In the genomic region with DNA sequence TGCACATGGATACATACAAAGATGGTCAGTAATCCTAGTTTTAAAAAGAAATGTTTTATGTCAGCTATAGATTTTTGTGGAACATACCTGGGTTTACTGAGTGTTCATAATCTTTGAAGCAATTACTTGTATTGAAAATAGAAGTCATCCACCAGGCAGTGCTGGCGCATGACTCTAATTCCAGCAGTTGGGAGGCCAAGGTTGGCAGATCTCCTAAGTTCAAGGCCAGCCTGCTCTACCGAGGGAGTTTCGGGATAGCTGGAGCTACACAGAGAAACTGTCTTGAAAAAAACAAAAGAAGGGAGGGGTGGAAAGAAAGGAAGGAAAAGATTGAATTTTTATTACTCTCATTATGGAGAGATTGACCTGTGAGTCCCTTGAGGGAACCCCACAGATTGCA, we compare ENCODE assay signal across 24 mouse cellular contexts. TPM values are rescaled to one million over a fixed set of nuclear protein-coding genes. Genes with fewer than 3 reads are reported as not detected.
DNase-seq lines count a peak whose midpoint lies in the region; ATAC-seq and TF ChIP-seq lines count a peak whose summit lies in the region.
"Had no signal": no experiment of that assay in that cellular context is flagged by ENCODE, and none has a peak within 500 bp of the region (broad histone marks: within the 10 kb centered on the region; RNA-seq: fewer than 3 reads in every experiment).

No protein-coding gene starts in this region.

- H3K36me3 ChIP-seq in intestine, postnatal 0 days (ENCODE audit: control insufficient read depth, insufficient read depth), result peaks cover 21% of the 10 kb centered on the region
- peaks cover 12% of the 10 kb centered on the region for H3K36me3 ChIP-seq in intestine, embryonic 15.5 days
- peaks cover 17% of the 10 kb centered on the region for H3K36me3 ChIP-seq in small intestine, adult 2 months (ENCODE audit: control insufficient read depth, insufficient read depth, low read length)

- no peak overlapping the region for H3K4me2 ChIP-seq in intestine, postnatal 0 days (replicated peaks; ENCODE audit: low read depth)
- no peak overlapping the region for H3K4me2 ChIP-seq in intestine, embryonic 15.5 days (replicated peaks)
- H3K4me2 ChIP-seq: forebrain, embryonic 13.5 days; heart, embryonic 13.5 days; hindbrain, embryonic 14.5 days had no signal

- 0 out of 2 replicates have a peak, but pooled peaks cover 4% of the 10 kb centered on the region for H3K9me3 ChIP-seq in intestine, postnatal 0 days (ENCODE audit: control insufficient read depth)
- H3K9me3 ChIP-seq in intestine, embryonic 15.5 days, result 0 out of 2 replicates have a peak, but pooled peaks cover 4% of the 10 kb centered on the region
- H3K9me3 ChIP-seq: forebrain, embryonic 13.5 days; G1E had no signal

- H3K9ac ChIP-seq in intestine, postnatal 0 days (ENCODE audit: low read depth, low read length), result no peak overlapping the region
- no peak overlapping the region for H3K9ac ChIP-seq in intestine, embryonic 15.5 days
- H3K9ac ChIP-seq: forebrain, embryonic 13.5 days; heart, embryonic 13.5 days; hindbrain, embryonic 14.5 days had no signal

- H3K4me1 ChIP-seq in intestine, postnatal 0 days (replicated peaks; ENCODE audit: control insufficient read depth, insufficient read depth, low read length), result peaks cover 20% of the 10 kb centered on the region
- H3K4me1 ChIP-seq in intestine, embryonic 15.5 days (replicated peaks), result peaks cover 16% of the 10 kb centered on the region; the same call in 1 of the 2 replicates
- peaks cover 31% of the 10 kb centered on the region for H3K4me1 ChIP-seq in small intestine, adult 2 months (ENCODE audit: control insufficient read depth, insufficient read depth, insufficient read length, low read length)

- intact Hi-C loops in gastrocnemius, adult 2 months (cut with DNase I), result no loop called here

- WGBS in intestine, postnatal 0 days, result 47% methylated on average over 3 of the region's 3 CpGs
- WGBS in intestine, embryonic 15.5 days, result 83% methylated on average over 3 of the region's 3 CpGs
- WGBS in small intestine, adult 2 months, result 35% methylated on average over 3 of the region's 3 CpGs

- H3K27ac ChIP-seq in gastrocnemius, adult 2 months, result peak overlapping the region; percentile 4; the same call in 1 of the 2 replicates
- H3K27ac ChIP-seq in intestine, postnatal 0 days (ENCODE audit: low read depth, low read length), result peak overlapping the region; percentile 10; the same call in 1 of the 2 replicates
- no peak overlapping the region for H3K27ac ChIP-seq in intestine, embryonic 15.5 days
- H3K27ac ChIP-seq in small intestine, adult 2 months (ENCODE audit: insufficient read depth, low read depth, low read length), result peak overlapping the region; percentile 12; the same call in 1 of the 2 replicates
- H3K27ac ChIP-seq: forebrain, embryonic 10.5 days; forebrain, embryonic 13.5 days; heart, embryonic 13.5 days; hindbrain, embryonic 14.5 days; hindbrain, postnatal 0 days had no signal

- peak overlapping the region; percentile 17; the same call in 1 of the 2 replicates for H3K4me3 ChIP-seq in gastrocnemius, adult 2 months
- no peak overlapping the region for H3K4me3 ChIP-seq in intestine, postnatal 0 days (ENCODE audit: low read depth, low read length)
- no peak overlapping the region for H3K4me3 ChIP-seq in intestine, embryonic 15.5 days (replicated peaks)
- no peak overlapping the region for H3K4me3 ChIP-seq in small intestine, adult 2 months (ENCODE audit: low read depth, low read length)
- H3K4me3 ChIP-seq: forebrain, embryonic 10.5 days; forebrain, embryonic 13.5 days; heart, embryonic 13.5 days had no signal

- peak; percentile 76 for DNase-seq in adrenal gland, adult 2 months
- DNase-seq in adrenal gland, adult 18-20 months (ENCODE audit: low spot score in 2 of 2), result no peak
- DNase-seq in gastrocnemius, adult 2 months, result peak; percentile 21
- DNase-seq in gastrocnemius, adult 8-10 months (ENCODE audit: low spot score in 2 of 2), result no peak
- DNase-seq: B cell, adult 2 months; cerebellum, adult 9-10 months; cerebellum, postnatal 14 days; gastrocnemius, postnatal 25 days; heart, postnatal 14 days; heart, postnatal 4 days; kidney, adult 18-20 months; kidney, adult 9 months had no signal

- no peak for TF ChIP-seq POLR2A in small intestine, adult 2 months (IDR thresholded peaks at IDR 0.05; ENCODE audit: low read depth, low read length)

- TF ChIP-seq CTCF in gastrocnemius, adult 2 months (IDR thresholded peaks at IDR 0.05), result no peak
- TF ChIP-seq CTCF in intestine, postnatal 0 days (IDR thresholded peaks at IDR 0.05; ENCODE audit: low read depth), result no peak
- TF ChIP-seq CTCF in small intestine, adult 2 months (IDR thresholded peaks at IDR 0.05; ENCODE audit: extremely low read depth, insufficient read length, insufficient replicate concordance, low read depth, low read length), result no peak

- H3K27me3 ChIP-seq in intestine, postnatal 0 days (replicated peaks; ENCODE audit: control insufficient read depth, insufficient read depth, low read length), result no peaks in the 10 kb centered on the region
- H3K27me3 ChIP-seq in intestine, embryonic 15.5 days (replicated peaks), result no peaks in the 10 kb centered on the region
- H3K27me3 ChIP-seq in small intestine, adult 2 months (ENCODE audit: control insufficient read depth, insufficient read depth, low read length), result no peaks in the 10 kb centered on the region
- H3K27me3 ChIP-seq: CH12.LX; forebrain, embryonic 13.5 days; heart, embryonic 13.5 days; Patski had no signal

- no peak for ATAC-seq in intestine, postnatal 0 days
- ATAC-seq in intestine, embryonic 15.5 days, result no peak
- ATAC-seq: forebrain, embryonic 13.5 days; forebrain, embryonic 16.5 days; hindbrain, postnatal 0 days; Patski had no signal

RNA-seq across cellular contexts. Expression of a gene that starts 31.3 kb away (rescaled TPM):
- total RNA-seq in adrenal gland, adult 2 months (2021), result 100 to 1,000 TPM; 183 to 230 TPM
- polyA plus RNA-seq in adrenal gland, adult 2 months (2012; rRNA removed), result 114 and 115 TPM in 2 replicates
- total RNA-seq in adrenal gland, adult 18-20 months (2021), result 100 to 1,000 TPM; 209 to 293 TPM
- 10 to 100 TPM; 55.2 to 80.0 TPM for total RNA-seq in gastrocnemius, adult 2 months (2021)
- 10 to 100 TPM; 37.1 to 69.7 (median 59.6) TPM for total RNA-seq in gastrocnemius, adult 8-10 months (2022)
- polyA plus RNA-seq in intestine, postnatal 0 days (2015; fragmentation: Nextera tagmentation; extraction: Ambion mirVana), result 35.4 and 35.6 TPM in 2 replicates
- polyA plus RNA-seq in intestine, embryonic 15.5 days (2015; fragmentation: Nextera tagmentation; extraction: Ambion mirVana), result 46.1 and 49.4 TPM in 2 replicates
- 15.2 and 52.6 TPM in 2 replicates for polyA plus RNA-seq in small intestine, adult 2 months (2012; rRNA removed)

Comparison
In these comparisons a context has a peak if more than half of its experiments do, and no peak if none do; other contexts are left out.
1. DNase-seq: peak in adrenal gland, adult 2 months (single experiment) and gastrocnemius, adult 2 months (single experiment); none in adrenal gland, adult 18-20 months (0 of 2) and gastrocnemius, adult 8-10 months (0 of 2).